Mouse (Mus musculus) myocyte (in vitro differentiated cells): ENCODE measurements around the gene H1fnt. TPM values are rescaled to one million over a fixed set of nuclear protein-coding genes. Genes with fewer than 3 reads are reported as not detected.

Source experiments
- H3K27me3 ChIP-seq: one replicate; pipeline ENCODE4 v1.6.1; 2011; ENCODE audit not compliant: control insufficient read depth, insufficient read depth, insufficient read length
- H3K36me3 ChIP-seq: one replicate; pipeline ENCODE4 v1.6.1; 2011; ENCODE audit not compliant: control insufficient read depth, insufficient read depth
- H3K4me2 ChIP-seq: one replicate; pipeline ENCODE4 v1.6.1; 2011; ENCODE audit warnings: low read depth, control low read depth
- H3K4me3 ChIP-seq: one replicate; pipeline ENCODE4 v1.5.1; 2011; ENCODE audit warnings: mild to moderate bottlenecking, control low read depth, moderate library complexity
- H3K79me2 ChIP-seq: one replicate; pipeline ENCODE4 v1.6.1; 2011; ENCODE audit not compliant: control insufficient read depth, insufficient read depth
- H3ac ChIP-seq: one replicate; pipeline ENCODE4 v1.6.1; 2011; ENCODE audit not compliant: control insufficient read depth, insufficient read length
- MAX ChIP-seq: IDR thresholded peaks from one replicate; pipeline ENCODE4 v1.6.1; 2011; ENCODE audit warnings: low read depth, mild to moderate bottlenecking, control low read depth
- MYOD1 ChIP-seq, 3 experiments: IDR thresholded peaks; one replicate each; pipeline ENCODE4 v1.6.1; 2011; ENCODE audit warnings: control low read depth in 2 of 3, low read depth in 2 of 3, mild to moderate bottlenecking in 2 of 3, moderate library complexity in 1 of 3; ENCODE audit not compliant: insufficient read length in 2 of 3, control insufficient read depth in 1 of 3
- MYOG ChIP-seq, 3 experiments: IDR thresholded peaks; one replicate each; pipeline ENCODE4 v1.6.1; 2011; ENCODE audit warnings: control low read depth in 2 of 3, low read depth in 2 of 3, mild to moderate bottlenecking in 2 of 3; ENCODE audit not compliant: insufficient read length in 2 of 3, control insufficient read depth in 1 of 3, insufficient read depth in 1 of 3
- POLR2A ChIP-seq: IDR thresholded peaks from one replicate; pipeline ENCODE4 v1.6.1; 2011; ENCODE audit warnings: low read depth, mild to moderate bottlenecking, control low read depth, moderate library complexity; ENCODE audit not compliant: insufficient read length
- POLR2AphosphoS2 ChIP-seq: IDR thresholded peaks from one replicate; pipeline ENCODE4 v1.6.1; 2011; ENCODE audit warnings: low read depth, control low read depth; ENCODE audit not compliant: insufficient read length
- REST ChIP-seq: IDR thresholded peaks from one replicate; pipeline ENCODE4 v1.6.1; 2011; ENCODE audit warnings: mild to moderate bottlenecking, control low read depth, moderate library complexity; ENCODE audit not compliant: insufficient read depth, insufficient read length
- TCF12 ChIP-seq: IDR thresholded peaks from one replicate; pipeline ENCODE4 v1.6.1; 2011; ENCODE audit warnings: mild to moderate bottlenecking, control low read depth; ENCODE audit not compliant: poor library complexity, insufficient read depth, severe bottlenecking
- USF1 ChIP-seq: IDR thresholded peaks from one replicate; pipeline ENCODE4 v1.6.1; 2011; ENCODE audit warnings: low read depth, mild to moderate bottlenecking, control low read depth, moderate library complexity
- polyA plus RNA-seq: library from polyadenylated mRNA; unstranded; fragments of >200 nt; fragmentation: generic; extraction: Trizol; gene quantifications from one replicate; pipeline ENCODE4 v1.2.1, GENCODE M21; 2012; ENCODE audit warnings: missing spikeins

Gene H1fnt
- polyA plus RNA-seq, 1 experiment: not detected

DNA sequence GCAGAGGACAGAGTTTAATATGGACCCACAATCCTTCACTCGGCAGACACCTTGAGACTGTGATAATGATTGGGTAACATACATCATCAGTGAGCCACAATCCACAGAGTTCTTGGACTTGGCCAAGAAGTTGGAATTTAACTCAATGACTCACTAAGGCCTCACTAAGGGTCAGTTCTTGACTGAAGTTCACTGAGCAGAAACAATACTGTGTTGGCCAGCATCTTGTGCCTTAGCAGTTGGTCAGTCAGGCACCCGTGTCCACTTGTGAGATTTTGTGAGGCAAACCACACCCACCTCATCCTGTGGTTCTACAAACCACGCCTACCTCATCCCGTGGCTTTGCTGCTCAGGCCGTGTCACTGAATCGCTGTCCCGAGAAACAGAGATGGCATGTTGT lies 47.4 kb downstream of the H1fnt start:
- Histone ChIP-seq H3K36me3 (no peaks in the 10 kb centered on the region), H3ac (no peak overlapping the region), H3K79me2 (no peaks in the 10 kb centered on the region), H3K4me2 (no peak overlapping the region), H3K4me3 (no peak overlapping the region), H3K27me3 (peaks cover 19% of the 10 kb centered on the region)
- TF ChIP-seq POLR2AphosphoS2: no peak
- no peak for TF ChIP-seq USF1
- TF ChIP-seq REST: no peak
- no peak for TF ChIP-seq TCF12
- TF ChIP-seq MYOD1 (IDR thresholded peaks at IDR 0.05; ENCODE audit: control insufficient read depth in 1 of 3, insufficient read length in 2 of 3, low read depth in 2 of 3): no peak
- TF ChIP-seq MYOG (IDR thresholded peaks at IDR 0.05; ENCODE audit: control insufficient read depth in 1 of 3, insufficient read depth in 1 of 3, insufficient read length in 2 of 3, low read depth in 2 of 3): no peak
- TF ChIP-seq POLR2A: no peak
- no peak for TF ChIP-seq MAX

Other genes with a start within 250 kb of the H1fnt start
- gene Pfkm, start 164.7 kb downstream of the H1fnt start, polyA plus RNA-seq: 401 TPM
- 10.4 TPM for gene Senp1, start 163.5 kb downstream of the H1fnt start, polyA plus RNA-seq
- 50.3 TPM for gene Asb8, start 91.7 kb downstream of the H1fnt start, polyA plus RNA-seq
- gene Ccdc184, start 90.1 kb downstream of the H1fnt start, polyA plus RNA-seq: 0.05 TPM
- gene Olfr288, start 61.8 kb downstream of the H1fnt start, polyA plus RNA-seq: not detected
- gene Gm44579, start 36.3 kb downstream of the H1fnt start, polyA plus RNA-seq: not detected
- not detected for gene Olfr287, start 36.2 kb downstream of the H1fnt start, polyA plus RNA-seq
- not detected for gene Olfr286, start 22.8 kb downstream of the H1fnt start, polyA plus RNA-seq
- not detected for gene Zfp641, start 38.9 kb upstream of the H1fnt start, polyA plus RNA-seq
- not detected for gene Olfr285, start 60.1 kb upstream of the H1fnt start, polyA plus RNA-seq
- gene Olfr284, start 83.7 kb upstream of the H1fnt start, polyA plus RNA-seq: not detected
- not detected for gene Olfr283, start 123.7 kb upstream of the H1fnt start, polyA plus RNA-seq
- not detected for gene Olfr282, start 173.9 kb upstream of the H1fnt start, polyA plus RNA-seq
- gene Olfr281, start 195.3 kb upstream of the H1fnt start, polyA plus RNA-seq: not detected
- not detected for gene OR5BS1P, start 212.6 kb upstream of the H1fnt start, polyA plus RNA-seq
- not detected for gene Lalba, start 225.4 kb upstream of the H1fnt start, polyA plus RNA-seq
- not detected for gene Olfr279, start 235.1 kb upstream of the H1fnt start, polyA plus RNA-seq